Mouse (Mus musculus) hindbrain, postnatal 0 days (tissue): ENCODE results near the gene Csk. TPM values are rescaled to one million over a fixed set of nuclear protein-coding genes. Genes with fewer than 3 reads are reported as not detected.

Source experiments
- ATAC-seq: fragments of 200-750 bp; cut with Nextera tagmentation; 2 replicates; pipeline ENCODE4 v1.8.0; 2017; ENCODE audit warnings: mild to moderate bottlenecking, moderate TSS enrichment, moderate library complexity
- DNase-seq: peaks from one replicate; pipeline ENCODE4 v3.0.0-alpha.2; 2015; ENCODE audit warnings: low spot score
- H3K27ac ChIP-seq: fragments of 300-500 bp; sonication (generic); 2 replicates; pipeline ENCODE4 v1.5.1; 2014; ENCODE audit warnings: mild to moderate bottlenecking
- H3K27me3 ChIP-seq: fragments of 300-500 bp; sonication (generic); 2 replicates; pipeline ENCODE4 v1.6.1; 2014; ENCODE audit warnings: low read length, mixed read lengths; ENCODE audit not compliant: insufficient read depth
- H3K36me3 ChIP-seq: fragments of 300-500 bp; sonication (generic); 2 replicates; pipeline ENCODE4 v1.6.1; 2014; ENCODE audit warnings: low read length, mixed read lengths; ENCODE audit not compliant: insufficient read depth
- H3K4me1 ChIP-seq: fragments of 300-500 bp; sonication (generic); 2 replicates; pipeline ENCODE4 v1.6.1; 2014; ENCODE audit warnings: antibody characterized with exemption, low read length, mixed read lengths; ENCODE audit not compliant: insufficient read depth
- H3K4me2 ChIP-seq: fragments of 300-500 bp; sonication (generic); 2 replicates; pipeline ENCODE4 v1.6.1; 2014; ENCODE audit warnings: low read depth, mild to moderate bottlenecking, low read length, moderate library complexity, mixed read lengths
- H3K4me3 ChIP-seq: fragments of 300-500 bp; sonication (generic); 2 replicates; pipeline ENCODE4 v1.5.1; 2014; ENCODE audit warnings: low read length
- H3K9ac ChIP-seq: fragments of 300-500 bp; sonication (generic); replicated peaks from 2 replicates; pipeline ENCODE4 v1.6.1; 2014; ENCODE audit warnings: mild to moderate bottlenecking, low read length, moderate library complexity, mixed read lengths
- H3K9me3 ChIP-seq: fragments of 300-500 bp; sonication (generic); 2 replicates; pipeline ENCODE4 v1.6.1; 2016; ENCODE audit warnings: low read length, mixed read lengths
- CTCF ChIP-seq: IDR thresholded peaks from 2 replicates; pipeline ENCODE4 v1.5.1; 2016; ENCODE audit warnings: antibody characterized with exemption, control low read depth, low read depth
- WGBS: fragments of 180-500 bp; shearing (Covaris S2); extraction: QIAGEN DNeasy Blood & Tissue Kit; methylation state at CpG from one replicate; pipeline ENCODE4 v1.1.7; 2014; 5-methylcytosine and 5-hydroxymethylcytosine counted together
- polyA plus RNA-seq: library from polyadenylated mRNA; unstranded; fragments of >200 nt; fragmentation: Nextera tagmentation; extraction: Ambion mirVana; gene quantifications from 2 replicates; pipeline ENCODE4 v1.2.1, GENCODE M21; 2015
- total RNA-seq: library from RNA; depleted of rRNA; stranded (reverse); fragments of >200 nt; gene quantifications from 2 replicates; pipeline ENCODE4 v1.2.3, GENCODE M21; 2014; rRNA removed

The Csk gene
- 128 and 129 TPM in 2 replicates for total RNA-seq
- 39.4 and 44.4 TPM in 2 replicates for polyA plus RNA-seq

DNA sequence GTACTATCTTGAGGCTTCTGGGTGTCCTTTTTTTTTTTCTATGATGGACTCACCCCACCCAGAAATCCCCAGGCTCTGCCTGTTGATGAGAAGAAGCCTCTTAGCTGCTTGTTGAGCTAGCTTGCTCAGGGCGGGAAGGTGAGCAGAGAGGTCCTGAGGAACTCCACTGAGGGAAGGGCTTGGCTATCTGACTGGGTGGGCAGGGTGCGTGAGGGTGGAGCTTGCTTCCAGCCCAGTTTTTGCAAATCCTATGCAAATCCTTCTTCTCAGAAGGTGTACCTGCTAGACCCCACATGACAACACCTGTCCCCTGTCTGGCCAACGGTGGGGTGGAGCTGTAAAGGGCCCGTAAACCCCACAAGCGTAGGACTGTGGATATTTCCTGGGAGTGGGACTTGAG, at the start of gene Csk:
Gene Csk (minus strand): TSS at position 349 of the 400 bp plus-strand sequence.
- Histone ChIP-seq H3K4me1 (peaks cover 4% of the 10 kb centered on the region; the same call in 1 of the 2 replicates), H3K4me3 (no peak within 1 kb of the TSS), H3K36me3 (no peaks in the 10 kb centered on the region), H3K27me3 (no peaks in the 10 kb centered on the region), H3K9me3 (no peaks in the 10 kb centered on the region), H3K4me2 (no peak within 1 kb of the TSS), H3K9ac (no peak within 1 kb of the TSS), H3K27ac (no peak within 1 kb of the TSS)
- no peak for DNase-seq
- ATAC-seq, result no peak
- TF ChIP-seq CTCF, result no peak
- 56% methylated on average over 5 of the region's 5 CpGs for WGBS

DNA sequence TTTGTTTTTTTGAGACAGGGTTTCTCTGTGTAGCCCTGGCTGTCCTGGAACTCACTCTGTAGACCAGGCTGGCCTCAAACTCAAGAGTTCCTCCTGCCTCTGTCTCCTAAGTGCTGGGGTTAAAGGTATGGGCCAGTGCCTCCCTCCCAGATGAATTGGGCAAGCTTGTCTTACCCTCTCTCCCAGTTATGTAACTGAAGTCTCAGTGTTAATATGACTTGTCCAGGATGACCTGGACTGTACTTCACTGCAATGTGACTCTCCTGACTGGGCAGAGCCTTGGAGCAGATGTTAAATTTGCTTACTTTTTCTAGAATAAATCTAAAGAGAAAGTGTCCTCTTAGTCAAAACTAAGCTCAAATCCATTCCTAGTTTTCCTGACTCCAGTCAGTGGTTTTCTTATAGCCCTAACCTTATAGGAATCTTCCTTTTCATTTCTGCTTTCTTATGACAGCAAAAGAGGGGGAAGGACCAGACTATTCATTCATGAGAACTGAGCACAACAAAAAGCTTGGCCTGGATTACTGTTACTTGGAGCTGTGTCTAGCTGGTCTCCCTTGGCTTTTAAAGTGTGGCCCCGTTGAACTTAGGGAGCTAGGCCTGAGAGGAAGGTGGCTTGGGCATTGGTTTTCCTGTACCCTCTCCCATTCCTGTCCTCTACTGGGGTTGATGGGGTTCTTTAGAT, 45.2 kb upstream of the Csk start:
- H3K27ac ChIP-seq, result no peak overlapping the region
- H3K9me3 ChIP-seq, result no peaks in the 10 kb centered on the region
- peaks cover 14% of the 10 kb centered on the region; the same call in 1 of the 2 replicates for H3K4me1 ChIP-seq
- TF ChIP-seq CTCF, result no peak
- ATAC-seq (no peak), DNase-seq (peak; percentile 62)
- 93% methylated on average over 1 of the region's 1 CpGs for WGBS
- no peak overlapping the region for H3K4me3 ChIP-seq
- H3K27me3 ChIP-seq, result no peaks in the 10 kb centered on the region
- no peak overlapping the region for H3K9ac ChIP-seq
- H3K4me2 ChIP-seq, result no peak overlapping the region
- no peaks in the 10 kb centered on the region for H3K36me3 ChIP-seq

DNA sequence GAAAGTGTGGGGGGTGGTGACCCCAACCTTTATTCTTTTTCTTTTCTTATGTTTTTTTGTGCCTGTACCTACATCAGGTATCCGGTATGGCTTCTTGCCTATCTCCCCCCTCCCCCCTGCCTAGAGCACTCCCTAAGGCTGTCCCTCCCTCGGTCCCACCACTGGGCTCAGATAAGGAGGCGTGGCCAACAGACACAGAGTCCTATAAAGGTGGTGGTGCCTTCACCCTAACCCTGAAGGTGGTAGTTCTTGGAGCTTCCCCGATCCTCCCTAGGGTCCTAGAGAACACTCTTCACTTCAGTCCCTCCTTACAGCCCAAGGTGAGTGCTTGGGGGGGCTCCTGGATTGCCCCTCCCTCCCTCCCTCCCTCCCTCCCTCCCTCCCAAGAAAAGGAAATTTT, 43.9 kb upstream of the Csk start:
- DNase-seq (no peak), ATAC-seq (no peak)
- Histone ChIP-seq H3K9me3 (no peaks in the 10 kb centered on the region), H3K36me3 (no peaks in the 10 kb centered on the region), H3K4me1 (peaks cover 14% of the 10 kb centered on the region; the same call in 1 of the 2 replicates), H3K4me3 (no peak overlapping the region), H3K27ac (no peak overlapping the region), H3K9ac (no peak overlapping the region), H3K27me3 (no peaks in the 10 kb centered on the region), H3K4me2 (no peak overlapping the region)
- no peak for TF ChIP-seq CTCF
- 26% methylated on average over 4 of the region's 4 CpGs for WGBS

GRCm38 (mm10) chr9:57696380-57697285, 43.2 kb upstream of the Csk start:
- Histone ChIP-seq H3K9ac (peak overlapping the region; percentile 51), H3K27me3 (no peaks in the 10 kb centered on the region), H3K4me2 (peak overlapping the region; percentile 80), H3K4me1 (peaks cover 14% of the 10 kb centered on the region; the same call in 1 of the 2 replicates), H3K27ac (no peak overlapping the region; the same call in 1 of the 2 replicates), H3K36me3 (no peaks in the 10 kb centered on the region), H3K4me3 (peak overlapping the region; percentile 42), H3K9me3 (no peaks in the 10 kb centered on the region)
- no peak for TF ChIP-seq CTCF
- ATAC-seq (peak; percentile 81), DNase-seq (peak; percentile 70)
- 2% methylated on average over 42 of the region's 42 CpGs for WGBS

GRCm38 (mm10) chr9:57694108-57694507, 40.7 kb upstream of the Csk start:
- WGBS, result 84% methylated on average over 2 of the region's 2 CpGs

DNA sequence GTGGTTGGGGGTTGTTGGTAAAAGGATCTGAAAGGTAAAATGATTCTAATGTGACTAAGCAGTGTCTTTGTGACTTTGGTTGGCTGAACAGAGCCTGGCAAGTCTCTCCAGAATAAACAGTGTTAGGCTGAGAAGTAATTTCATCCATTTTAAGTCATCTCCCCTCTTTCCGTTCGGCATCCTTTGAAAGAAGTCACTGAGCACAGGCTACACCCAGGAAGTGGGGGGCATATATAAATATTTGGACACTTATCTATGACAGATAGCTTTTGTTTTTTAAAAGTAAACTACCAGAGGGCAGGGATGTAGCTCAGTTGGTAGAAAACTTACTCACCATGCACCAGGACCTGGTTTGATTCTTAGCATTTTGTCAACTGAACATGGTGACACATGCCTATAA, 35.2 kb upstream of the Csk start:
- no peak overlapping the region for H3K27ac ChIP-seq
- no peak overlapping the region for H3K4me3 ChIP-seq
- H3K4me1 ChIP-seq, result no peaks in the 10 kb centered on the region
- H3K9me3 ChIP-seq, result no peaks in the 10 kb centered on the region
- H3K36me3 ChIP-seq, result no peaks in the 10 kb centered on the region
- H3K4me2 ChIP-seq, result no peak overlapping the region
- 92% methylated on average over 2 of the region's 2 CpGs for WGBS
- no peaks in the 10 kb centered on the region for H3K27me3 ChIP-seq
- H3K9ac ChIP-seq, result no peak overlapping the region
- no peak for DNase-seq
- ATAC-seq, result no peak
- no peak for TF ChIP-seq CTCF

More at GRCm38 (mm10) chr9:57694108-57694507, 40.7 kb upstream of the Csk start:
- Histone ChIP-seq H3K36me3 (no peaks in the 10 kb centered on the region), H3K27ac (no peak overlapping the region), H3K4me2 (no peak overlapping the region), H3K27me3 (no peaks in the 10 kb centered on the region), H3K4me1 (peaks cover 14% of the 10 kb centered on the region; the same call in 1 of the 2 replicates), H3K9ac (no peak overlapping the region), H3K4me3 (no peak overlapping the region), H3K9me3 (no peaks in the 10 kb centered on the region)
- DNase-seq (no peak), ATAC-seq (no peak)
- TF ChIP-seq CTCF, result no peak
